Mouse (Mus musculus): ENCODE results near the gene Anln.
"Not testable (repeated sequence)": the region's sequence is repeated elsewhere in the genome, so short reads cannot be mapped to it uniquely, and the experiment has no call there.

Gene Anln

GRCm38 (mm10) chr9:22389021-22389476 is at the start of gene Anln:
Anln (minus strand) TSS chr9:22389188.
- DNase-seq (ENCODE audit: extremely low read depth, insufficient read length, low spot score) = peak; percentile 98

- no peak for DNase-seq (ENCODE audit: extremely low read depth, insufficient read length, low spot score)
Observed at GRCm38 (mm10) chr9:22434101-22434500, 45.1 kb upstream of the Anln start.

GRCm38 (mm10) chr9:22433221-22433620 is 44.2 kb upstream of the Anln start:
- no peak for DNase-seq (ENCODE audit: extremely low read depth, insufficient read length, low spot score)

- no peak for DNase-seq (ENCODE audit: extremely low read depth, insufficient read length, low spot score)
Observed at GRCm38 (mm10) chr9:22430315-22430840, 41.4 kb upstream of the Anln start.

- no peak for DNase-seq (ENCODE audit: extremely low read depth, insufficient read length, low spot score)
Observed at GRCm38 (mm10) chr9:22429533-22430241, 40.7 kb upstream of the Anln start.

- no peak for DNase-seq (ENCODE audit: extremely low read depth, insufficient read length, low spot score)
Observed at GRCm38 (mm10) chr9:22428666-22429410, 39.9 kb upstream of the Anln start.

- DNase-seq (ENCODE audit: extremely low read depth, insufficient read length, low spot score) = no peak
Observed at GRCm38 (mm10) chr9:22428028-22428665, 39.2 kb upstream of the Anln start.

GRCm38 (mm10) chr9:22424719-22425118 is 35.7 kb upstream of the Anln start:
- DNase-seq (ENCODE audit: extremely low read depth, insufficient read length, low spot score) = no peak

GRCm38 (mm10) chr9:22424196-22424595 is 35.2 kb upstream of the Anln start:
- DNase-seq (ENCODE audit: extremely low read depth, insufficient read length, low spot score) = no peak

GRCm38 (mm10) chr9:22423507-22423906 is 34.5 kb upstream of the Anln start:
- DNase-seq (ENCODE audit: extremely low read depth, insufficient read length, low spot score) = no peak

GRCm38 (mm10) chr9:22422559-22422958 is 33.6 kb upstream of the Anln start:
- no peak for DNase-seq (ENCODE audit: extremely low read depth, insufficient read length, low spot score)

- no peak for DNase-seq (ENCODE audit: extremely low read depth, insufficient read length, low spot score)
Observed at GRCm38 (mm10) chr9:22420491-22420890, 31.5 kb upstream of the Anln start.

GRCm38 (mm10) chr9:22419877-22420276 is 30.9 kb upstream of the Anln start:
- DNase-seq (ENCODE audit: extremely low read depth, insufficient read length, low spot score) = no peak

GRCm38 (mm10) chr9:22417547-22417946 is 28.6 kb upstream of the Anln start:
- DNase-seq (ENCODE audit: extremely low read depth, insufficient read length, low spot score) = no peak

- no peak for DNase-seq (ENCODE audit: extremely low read depth, insufficient read length, low spot score)
Observed at GRCm38 (mm10) chr9:22416187-22416586, 27.2 kb upstream of the Anln start.

GRCm38 (mm10) chr9:22411002-22411857 is 22.2 kb upstream of the Anln start, which contains the start of gene 9530077C05Rik:
9530077C05Rik (plus strand) TSS chr9:22411513.
- peak; percentile 91 for DNase-seq (ENCODE audit: extremely low read depth, insufficient read length, low spot score)

GRCm38 (mm10) chr9:22409501-22409900 is 20.5 kb upstream of the Anln start:
- DNase-seq (ENCODE audit: extremely low read depth, insufficient read length, low spot score) = no peak

- not testable (repeated sequence) for DNase-seq (ENCODE audit: extremely low read depth, insufficient read length, low spot score)
Observed at GRCm38 (mm10) chr9:22408344-22408743, 19.4 kb upstream of the Anln start.

GRCm38 (mm10) chr9:22407633-22408032 is 18.6 kb upstream of the Anln start:
- DNase-seq (ENCODE audit: extremely low read depth, insufficient read length, low spot score) = not testable (repeated sequence)

GRCm38 (mm10) chr9:22405414-22405813 is 16.4 kb upstream of the Anln start:
- DNase-seq (ENCODE audit: extremely low read depth, insufficient read length, low spot score) = no peak

All from 3134 (cell line).